Mouse (Mus musculus) testis, postnatal 10 days (tissue): ENCODE results near the gene Zcchc10.
"Not testable (repeated sequence)": the region's sequence is repeated elsewhere in the genome, so short reads cannot be mapped to it uniquely, and the experiment has no call there.

Experiments used
- DNase-seq: peaks from one replicate; pipeline ENCODE4 v3.0.0; 2021; ENCODE audit warnings: low spot score

The Zcchc10 gene

GRCm38 (mm10) chr11:53316996-53317395 is 7.5 kb upstream of the Zcchc10 start:
- no peak for DNase-seq

- DNase-seq = no peak
These were observed 6.4 kb upstream of the Zcchc10 start for GRCm38 (mm10) chr11:53318041-53318440.

- not testable (repeated sequence) for DNase-seq
These were observed 5.9 kb upstream of the Zcchc10 start for GRCm38 (mm10) chr11:53318568-53318967.

- DNase-seq = not testable (repeated sequence)
These were observed 4.6 kb upstream of the Zcchc10 start for GRCm38 (mm10) chr11:53319867-53320266.

- DNase-seq = no peak
These were observed 5.8 kb downstream of the Zcchc10 start for GRCm38 (mm10) chr11:53330325-53330724.

- DNase-seq = no peak
These were observed 6.6 kb downstream of the Zcchc10 start for GRCm38 (mm10) chr11:53331121-53331520.

GRCm38 (mm10) chr11:53332076-53332680 is 7.7 kb downstream of the Zcchc10 start:
- DNase-seq = no peak

GRCm38 (mm10) chr11:53335505-53336181 is 11.2 kb downstream of the Zcchc10 start:
- DNase-seq = no peak

GRCm38 (mm10) chr11:53336182-53336571 is 11.7 kb downstream of the Zcchc10 start:
- DNase-seq = no peak

GRCm38 (mm10) chr11:53336924-53337323 is 12.4 kb downstream of the Zcchc10 start:
- DNase-seq = no peak

GRCm38 (mm10) chr11:53337684-53338083 is 13.2 kb downstream of the Zcchc10 start:
- no peak for DNase-seq

- DNase-seq = not testable (repeated sequence)
These were observed 16.5 kb downstream of the Zcchc10 start for GRCm38 (mm10) chr11:53341019-53341418.

- DNase-seq = no peak
These were observed 18.2 kb downstream of the Zcchc10 start for GRCm38 (mm10) chr11:53342711-53343110.

- no peak for DNase-seq
These were observed 20.8 kb downstream of the Zcchc10 start for GRCm38 (mm10) chr11:53345328-53345727.

GRCm38 (mm10) chr11:53345738-53346137 is 21.3 kb downstream of the Zcchc10 start:
- DNase-seq = no peak

GRCm38 (mm10) chr11:53350291-53351223 is 26.1 kb downstream of the Zcchc10 start, which contains the start of gene Aff4:
Gene Aff4, plus strand, starts transcription at chr11:53350833.
- DNase-seq = peak; percentile 90

- peak; percentile 69 for DNase-seq
These were observed 26.9 kb downstream of the Zcchc10 start for GRCm38 (mm10) chr11:53351224-53351942.

- no peak for DNase-seq
These were observed 27.6 kb downstream of the Zcchc10 start for GRCm38 (mm10) chr11:53351943-53352590.

GRCm38 (mm10) chr11:53358504-53359155 is 34.2 kb downstream of the Zcchc10 start:
- no peak for DNase-seq

- no peak for DNase-seq
These were observed 42.6 kb downstream of the Zcchc10 start for GRCm38 (mm10) chr11:53367032-53367431.

GRCm38 (mm10) chr11:53378918-53379317 is 54.4 kb downstream of the Zcchc10 start:
- no peak for DNase-seq
